Mouse (Mus musculus) ES-Bruce4 (cell line): ENCODE data around the gene Asb4. TPM values are rescaled to one million over a fixed set of nuclear protein-coding genes. Genes with fewer than 3 reads are reported as not detected.

Source experiments
- H3K27ac ChIP-seq: 2 replicates; pipeline ENCODE4 v1.5.1; 2012; ENCODE audit warnings: low read length, inconsistent platforms; ENCODE audit not compliant: insufficient read depth
- H3K27me3 ChIP-seq: 2 replicates; pipeline ENCODE4 v1.6.1; 2012; ENCODE audit warnings: mild to moderate bottlenecking, low read length, inconsistent platforms; ENCODE audit not compliant: control insufficient read depth, poor library complexity, insufficient read depth, severe bottlenecking
- H3K36me3 ChIP-seq: 2 replicates; pipeline ENCODE4 v1.6.1; 2012; ENCODE audit warnings: inconsistent platforms, mild to moderate bottlenecking, low read length, moderate library complexity; ENCODE audit not compliant: control insufficient read depth, poor library complexity, insufficient read depth, severe bottlenecking
- H3K4me1 ChIP-seq: one replicate; pipeline ENCODE4 v1.8.1; 2011; ENCODE audit warnings: low read length; ENCODE audit not compliant: control insufficient read depth, insufficient read depth
- H3K4me3 ChIP-seq: 2 replicates; pipeline ENCODE4 v1.5.1; 2011; ENCODE audit warnings: low read depth, mild to moderate bottlenecking, low read length
- H3K9ac ChIP-seq: 2 replicates; pipeline ENCODE4 v1.6.1; 2012; ENCODE audit warnings: low read depth, mild to moderate bottlenecking, inconsistent platforms; ENCODE audit not compliant: poor library complexity, severe bottlenecking
- H3K9me3 ChIP-seq: replicated peaks from 2 replicates; pipeline ENCODE4 v1.6.1; 2012; ENCODE audit warnings: mild to moderate bottlenecking, low read length, inconsistent platforms; ENCODE audit not compliant: control insufficient read depth, poor library complexity, insufficient read depth, severe bottlenecking
- CTCF ChIP-seq: IDR thresholded peaks from one replicate; pipeline ENCODE4 v1.8.1; 2011; ENCODE audit warnings: low read depth, low read length
- EP300 ChIP-seq: IDR thresholded peaks from 2 replicates; pipeline ENCODE4 v1.6.1; 2011; ENCODE audit warnings: low read depth, low read length; ENCODE audit not compliant: insufficient read depth
- POLR2A ChIP-seq: IDR thresholded peaks from one replicate; pipeline ENCODE4 v1.8.1; 2011; ENCODE audit warnings: low read length; ENCODE audit not compliant: insufficient read depth
- polyA plus RNA-seq: library from polyadenylated mRNA; stranded (reverse); fragments of >200 nt; gene quantifications from 2 replicates; pipeline ENCODE4 v1.2.4, GENCODE M21; 2011; ENCODE audit warnings: low read depth; ENCODE audit not compliant: missing spikeins, insufficient read depth, insufficient read length

The Asb4 gene
- polyA plus RNA-seq, 1 experiment = 1.2 TPM

- no peak for TF ChIP-seq POLR2A
- TF ChIP-seq CTCF = no peak
- TF ChIP-seq EP300 = no peak
- no peak overlapping the region for H3K9ac ChIP-seq
- H3K4me1 ChIP-seq = no peaks in the 10 kb centered on the region
- no peak overlapping the region for H3K4me3 ChIP-seq
- H3K9me3 ChIP-seq = no peaks in the 10 kb centered on the region; the same call in 1 of the 2 replicates
- H3K27me3 ChIP-seq = no peaks in the 10 kb centered on the region
- H3K36me3 ChIP-seq = no peaks in the 10 kb centered on the region
- no peak overlapping the region for H3K27ac ChIP-seq
These were observed 2.0 kb downstream of the Asb4 start for GRCm38 (mm10) chr6:5385161-5385640.

GRCm38 (mm10) chr6:5386486-5386885 lies 3.3 kb downstream of the Asb4 start:
- H3K36me3 ChIP-seq = no peaks in the 10 kb centered on the region
- no peaks in the 10 kb centered on the region; the same call in 1 of the 2 replicates for H3K9me3 ChIP-seq
- no peak overlapping the region for H3K27ac ChIP-seq
- H3K4me3 ChIP-seq = no peak overlapping the region
- no peak overlapping the region for H3K9ac ChIP-seq
- H3K27me3 ChIP-seq = no peaks in the 10 kb centered on the region
- H3K4me1 ChIP-seq = no peaks in the 10 kb centered on the region
- TF ChIP-seq CTCF (no peak), POLR2A (no peak), EP300 (no peak)

- no peaks in the 10 kb centered on the region for H3K27me3 ChIP-seq
- no peak overlapping the region for H3K27ac ChIP-seq
- TF ChIP-seq CTCF = no peak
- no peak for TF ChIP-seq POLR2A
- TF ChIP-seq EP300 = no peak
- H3K4me3 ChIP-seq = no peak overlapping the region
- no peaks in the 10 kb centered on the region for H3K36me3 ChIP-seq
- H3K9me3 ChIP-seq = no peaks in the 10 kb centered on the region; the same call in 1 of the 2 replicates
- no peak overlapping the region for H3K9ac ChIP-seq
- H3K4me1 ChIP-seq = no peaks in the 10 kb centered on the region
These were observed 4.2 kb downstream of the Asb4 start for GRCm38 (mm10) chr6:5387396-5387795.

- Histone ChIP-seq H3K4me1 (no peaks in the 10 kb centered on the region), H3K4me3 (no peak overlapping the region), H3K27me3 (no peaks in the 10 kb centered on the region), H3K36me3 (no peaks in the 10 kb centered on the region), H3K9me3 (no peaks in the 10 kb centered on the region; the same call in 1 of the 2 replicates), H3K9ac (no peak overlapping the region), H3K27ac (no peak overlapping the region)
- TF ChIP-seq CTCF = no peak
- TF ChIP-seq EP300 = no peak
- no peak for TF ChIP-seq POLR2A
These were observed 7.1 kb downstream of the Asb4 start for GRCm38 (mm10) chr6:5390298-5390697.

GRCm38 (mm10) chr6:5390952-5391351 lies 7.8 kb downstream of the Asb4 start:
- Histone ChIP-seq H3K9me3 (no peaks in the 10 kb centered on the region; the same call in 1 of the 2 replicates), H3K36me3 (no peaks in the 10 kb centered on the region), H3K27ac (no peak overlapping the region), H3K27me3 (no peaks in the 10 kb centered on the region), H3K9ac (no peak overlapping the region), H3K4me1 (no peaks in the 10 kb centered on the region), H3K4me3 (no peak overlapping the region)
- TF ChIP-seq EP300 (no peak), CTCF (no peak), POLR2A (no peak)

- Histone ChIP-seq H3K27me3 (no peaks in the 10 kb centered on the region), H3K4me1 (no peaks in the 10 kb centered on the region), H3K9me3 (no peaks in the 10 kb centered on the region), H3K27ac (no peak overlapping the region), H3K4me3 (no peak overlapping the region), H3K9ac (no peak overlapping the region), H3K36me3 (no peaks in the 10 kb centered on the region)
- TF ChIP-seq POLR2A = no peak
- no peak for TF ChIP-seq CTCF
These were observed 11.8 kb downstream of the Asb4 start for GRCm38 (mm10) chr6:5394971-5395370.
